Mouse (Mus musculus) lung, adult 2 months (tissue): ENCODE results near the gene Setdb1. TPM values are rescaled to one million over a fixed set of nuclear protein-coding genes. Genes with fewer than 3 reads are reported as not detected.

Experiments used
- DNase-seq: peaks from one replicate; pipeline ENCODE4 v3.0.0; 2022
- H3K4me1 ChIP-seq: fragments of 200-500 bp; 2 replicates; pipeline ENCODE4 v1.6.1; 2011; ENCODE audit warnings: low read length; ENCODE audit not compliant: control insufficient read depth, insufficient read depth
- H3K4me3 ChIP-seq: fragments of 200-500 bp; replicated peaks from 2 replicates; pipeline ENCODE3; 2011; ENCODE audit warnings: low read depth, mild to moderate bottlenecking, control low read depth, low read length; ENCODE audit errors: extremely low read depth
- CTCF ChIP-seq: fragments of 200-500 bp; IDR thresholded peaks from 2 replicates; pipeline ENCODE4 v1.5.1; 2011; ENCODE audit warnings: mild to moderate bottlenecking, low read length, control low read depth; ENCODE audit not compliant: insufficient read depth
- POLR2A ChIP-seq: fragments of 200-500 bp; IDR thresholded peaks from 2 replicates; pipeline ENCODE4 v1.6.1; 2011; ENCODE audit warnings: low read depth, mild to moderate bottlenecking, control low read depth, low read length, borderline replicate concordance; ENCODE audit errors: extremely low read depth
- WGBS: fragments of 180-500 bp; shearing (Covaris S2); methylation state at CpG from one replicate; pipeline ENCODE4 v1.1.7; 2018; 5-methylcytosine and 5-hydroxymethylcytosine counted together
- polyA plus RNA-seq: library from polyadenylated mRNA; depleted of rRNA; stranded (reverse); fragments of >200 nt; gene quantifications from 2 replicates; pipeline ENCODE4 v1.2.3, GENCODE M21; 2012

Gene Setdb1
- polyA plus RNA-seq, 1 experiment: 14.7 TPM

GRCm38 (mm10) chr3:95294316-95294715 is 62.7 kb downstream of the Setdb1 start:
- H3K4me1 ChIP-seq: peaks cover 14% of the 10 kb centered on the region
- no peak overlapping the region for H3K4me3 ChIP-seq
- TF ChIP-seq CTCF (no peak), POLR2A (no peak)
- 84% methylated on average over 7 of the region's 7 CpGs for WGBS
- no peak for DNase-seq

- H3K4me1 ChIP-seq: peaks cover 14% of the 10 kb centered on the region
- no peak overlapping the region for H3K4me3 ChIP-seq
- TF ChIP-seq POLR2A: no peak
- no peak for TF ChIP-seq CTCF
- 28% methylated on average over 11 of the region's 11 CpGs for WGBS
- DNase-seq: no peak
Observed at GRCm38 (mm10) chr3:95293537-95293936, 63.5 kb downstream of the Setdb1 start.

GRCm38 (mm10) chr3:95292899-95293298 is 64.1 kb downstream of the Setdb1 start:
- H3K4me1 ChIP-seq: peaks cover 12% of the 10 kb centered on the region
- DNase-seq: no peak
- WGBS: 90% methylated on average over 2 of the region's 2 CpGs
- H3K4me3 ChIP-seq: no peak overlapping the region
- TF ChIP-seq POLR2A: no peak
- TF ChIP-seq CTCF: no peak

- no peak for TF ChIP-seq CTCF
- no peak for TF ChIP-seq POLR2A
- H3K4me3 ChIP-seq: no peak overlapping the region
- WGBS: 72% methylated on average over 4 of the region's 4 CpGs
- peaks cover 4% of the 10 kb centered on the region for H3K4me1 ChIP-seq
- no peak for DNase-seq
Observed at GRCm38 (mm10) chr3:95291041-95291440, 66.0 kb downstream of the Setdb1 start.

GRCm38 (mm10) chr3:95290156-95290555 is 66.8 kb downstream of the Setdb1 start:
- WGBS: 57% methylated on average over 6 of the region's 6 CpGs
- no peak for DNase-seq
- no peak overlapping the region for H3K4me3 ChIP-seq
- TF ChIP-seq CTCF (no peak), POLR2A (no peak)
- no peaks in the 10 kb centered on the region for H3K4me1 ChIP-seq

GRCm38 (mm10) chr3:95289419-95289818 is 67.6 kb downstream of the Setdb1 start:
- DNase-seq: no peak
- no peak for TF ChIP-seq POLR2A
- TF ChIP-seq CTCF: no peak
- H3K4me1 ChIP-seq: no peaks in the 10 kb centered on the region
- WGBS: 92% methylated on average over 4 of the region's 4 CpGs
- no peak overlapping the region for H3K4me3 ChIP-seq

- 86% methylated on average over 3 of the region's 3 CpGs for WGBS
- no peak for TF ChIP-seq POLR2A
- TF ChIP-seq CTCF: no peak
- DNase-seq: no peak
- Histone ChIP-seq H3K4me3 (no peak overlapping the region), H3K4me1 (peaks cover 3% of the 10 kb centered on the region; the same call in 1 of the 2 replicates)
Observed at GRCm38 (mm10) chr3:95287541-95287940, 69.5 kb downstream of the Setdb1 start.

- WGBS: 46% methylated on average over 7 of the region's 7 CpGs
- DNase-seq: no peak
- TF ChIP-seq CTCF: no peak
- TF ChIP-seq POLR2A: no peak
- Histone ChIP-seq H3K4me1 (peaks cover 3% of the 10 kb centered on the region; the same call in 1 of the 2 replicates), H3K4me3 (no peak overlapping the region)
Observed at GRCm38 (mm10) chr3:95286510-95286909, 70.5 kb downstream of the Setdb1 start.

GRCm38 (mm10) chr3:95286011-95286410 is 71.0 kb downstream of the Setdb1 start:
- no peak for DNase-seq
- 51% methylated on average over 5 of the region's 5 CpGs for WGBS
- Histone ChIP-seq H3K4me3 (no peak overlapping the region), H3K4me1 (peaks cover 3% of the 10 kb centered on the region; the same call in 1 of the 2 replicates)
- no peak for TF ChIP-seq POLR2A
- no peak for TF ChIP-seq CTCF

- Histone ChIP-seq H3K4me1 (peaks cover 6% of the 10 kb centered on the region; the same call in 1 of the 2 replicates), H3K4me3 (no peak overlapping the region)
- DNase-seq: no peak
- 79% methylated on average over 5 of the region's 5 CpGs for WGBS
- TF ChIP-seq CTCF (no peak), POLR2A (no peak)
Observed at GRCm38 (mm10) chr3:95285390-95285789, 71.6 kb downstream of the Setdb1 start.
